Mouse (Mus musculus): ENCODE results near the gene Fam243. TPM values are rescaled to one million over a fixed set of nuclear protein-coding genes. Genes with fewer than 3 reads are reported as not detected.

Fam243 gene
- polyA plus RNA-seq, 1 experiment: not detected

GRCm38 (mm10) chr16:92324309-92325061 is 3.2 kb upstream of the Fam243 start:
- Histone ChIP-seq H3K36me3 (replicated peaks; ENCODE audit: low read length) (no peaks in the 10 kb centered on the region), H3K4me3 (replicated peaks) (no peak overlapping the region), H3K4me1 (peaks cover 6% of the 10 kb centered on the region), H3K9me3 (no peaks in the 10 kb centered on the region), H3K27me3 (replicated peaks) (peaks cover 64% of the 10 kb centered on the region)
- TF ChIP-seq GATA1 (IDR thresholded peaks at IDR 0.05; ENCODE audit: borderline replicate concordance, low read length) (no peak), FLI1 (IDR thresholded peaks at IDR 0.05; ENCODE audit: low read length) (no peak)

- peaks cover 52% of the 10 kb centered on the region for H3K27me3 ChIP-seq (replicated peaks)
- peaks cover 11% of the 10 kb centered on the region for H3K4me1 ChIP-seq
- H3K9me3 ChIP-seq: peaks cover 14% of the 10 kb centered on the region
- H3K36me3 ChIP-seq (replicated peaks; ENCODE audit: low read length): peaks cover 21% of the 10 kb centered on the region
- H3K4me3 ChIP-seq (replicated peaks): no peak overlapping the region
- TF ChIP-seq GATA1 (IDR thresholded peaks at IDR 0.05; ENCODE audit: borderline replicate concordance, low read length): no peak
- TF ChIP-seq FLI1 (IDR thresholded peaks at IDR 0.05; ENCODE audit: low read length): no peak
Observed at GRCm38 (mm10) chr16:92320361-92320760, 880 bp downstream of the Fam243 start.

- Histone ChIP-seq H3K9me3 (peaks cover 14% of the 10 kb centered on the region), H3K27me3 (replicated peaks) (peaks cover 44% of the 10 kb centered on the region), H3K36me3 (replicated peaks; ENCODE audit: low read length) (peaks cover 21% of the 10 kb centered on the region), H3K4me3 (replicated peaks) (peak overlapping the region; percentile 42), H3K4me1 (peaks cover 13% of the 10 kb centered on the region)
- no peak for TF ChIP-seq GATA1 (IDR thresholded peaks at IDR 0.05; ENCODE audit: borderline replicate concordance, low read length)
- TF ChIP-seq FLI1 (IDR thresholded peaks at IDR 0.05; ENCODE audit: low read length): no peak
Observed at GRCm38 (mm10) chr16:92319353-92320109, 1.7 kb downstream of the Fam243 start.

DNA sequence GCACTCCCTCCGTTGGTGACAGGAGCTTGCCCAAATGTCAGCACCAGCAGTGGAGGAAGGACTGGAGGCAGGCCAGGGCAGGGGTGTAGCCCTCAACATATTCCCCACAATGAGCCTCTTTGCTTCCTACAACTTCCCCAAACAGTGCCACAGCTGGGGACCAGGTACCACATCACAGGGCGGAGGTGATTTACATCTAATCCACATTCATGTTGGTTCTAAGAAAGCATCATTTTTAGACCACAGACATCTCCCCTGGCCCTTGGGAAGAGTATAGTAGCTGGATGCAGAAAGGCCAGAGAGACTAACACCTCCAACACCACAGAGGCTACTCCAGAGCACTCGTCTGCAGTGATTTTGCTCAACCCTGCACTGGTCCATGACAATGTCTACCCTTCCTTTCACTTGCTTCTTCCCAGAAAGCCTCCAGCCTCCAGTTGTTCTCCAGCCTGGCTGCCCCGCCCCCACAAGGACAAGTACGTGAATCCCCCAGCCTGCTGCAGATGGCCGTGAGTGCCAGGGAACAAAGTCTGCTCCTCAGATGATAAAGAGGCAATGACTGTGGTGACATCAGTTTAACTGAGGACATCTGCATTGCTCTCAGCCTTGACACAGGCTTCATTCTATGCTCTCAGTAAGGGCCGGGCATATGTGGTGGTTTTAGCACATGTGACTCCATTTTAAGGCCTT is 5.0 kb downstream of the Fam243 start:
- H3K36me3 ChIP-seq (replicated peaks; ENCODE audit: low read length): peaks cover 50% of the 10 kb centered on the region
- peaks cover 34% of the 10 kb centered on the region for H3K4me1 ChIP-seq
- TF ChIP-seq GATA1 (IDR thresholded peaks at IDR 0.05; ENCODE audit: borderline replicate concordance, low read length) (no peak), FLI1 (IDR thresholded peaks at IDR 0.05; ENCODE audit: low read length) (no peak)
- peaks cover 26% of the 10 kb centered on the region for H3K27me3 ChIP-seq (replicated peaks)
- H3K4me3 ChIP-seq (replicated peaks): no peak overlapping the region
- peaks cover 14% of the 10 kb centered on the region for H3K9me3 ChIP-seq

DNA sequence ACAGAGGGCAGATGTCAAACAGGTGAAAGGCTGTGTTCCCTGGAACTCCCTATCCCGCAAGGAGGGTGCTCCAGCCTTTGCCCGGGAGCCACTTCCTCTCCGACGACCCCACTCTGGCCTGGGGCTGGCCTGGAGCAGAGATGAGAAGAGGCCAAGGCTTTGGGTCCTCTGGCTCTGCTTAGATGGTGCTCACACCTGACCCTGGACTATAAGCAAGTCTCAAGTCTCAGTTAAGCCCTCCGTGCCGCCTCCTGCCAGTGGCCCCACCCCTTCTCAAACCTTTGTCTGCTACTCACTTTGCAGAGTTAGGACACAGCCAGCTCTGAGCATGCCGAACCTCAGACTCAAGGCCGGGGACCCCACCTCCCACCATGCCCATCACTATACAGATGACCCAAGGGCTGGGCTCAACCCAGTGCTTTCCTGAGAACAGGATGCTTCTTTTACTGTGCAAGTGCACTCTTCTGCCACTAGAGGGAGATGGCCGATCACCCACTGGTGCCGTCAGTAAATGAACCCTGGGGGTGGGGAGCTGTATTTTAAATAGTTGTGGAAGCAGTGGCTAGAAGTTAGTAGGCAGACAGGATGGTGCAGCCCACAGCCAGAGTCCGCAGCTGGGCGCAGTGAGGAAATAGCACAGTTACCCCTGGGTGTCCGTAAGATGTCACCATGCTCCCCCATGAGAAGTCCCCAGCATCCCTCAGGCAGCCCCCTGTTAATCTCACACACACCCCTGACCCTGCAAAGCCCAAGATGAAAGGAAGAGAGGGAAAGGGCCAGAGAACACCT is 7.1 kb downstream of the Fam243 start:
- peak overlapping the region; percentile 48 for H3K4me3 ChIP-seq (replicated peaks)
- TF ChIP-seq GATA1 (IDR thresholded peaks at IDR 0.05; ENCODE audit: borderline replicate concordance, low read length) (no peak), FLI1 (IDR thresholded peaks at IDR 0.05; ENCODE audit: low read length) (no peak)
- peaks cover 70% of the 10 kb centered on the region for H3K36me3 ChIP-seq (replicated peaks; ENCODE audit: low read length)
- H3K27me3 ChIP-seq (replicated peaks): peaks cover 21% of the 10 kb centered on the region
- H3K9me3 ChIP-seq: peaks cover 14% of the 10 kb centered on the region
- peaks cover 30% of the 10 kb centered on the region for H3K4me1 ChIP-seq

- Histone ChIP-seq H3K4me3 (replicated peaks) (no peak overlapping the region), H3K36me3 (replicated peaks; ENCODE audit: low read length) (peaks cover 90% of the 10 kb centered on the region)
- no peak for TF ChIP-seq FLI1 (IDR thresholded peaks at IDR 0.05; ENCODE audit: low read length)
- TF ChIP-seq GATA1 (IDR thresholded peaks at IDR 0.05; ENCODE audit: borderline replicate concordance, low read length): no peak
Observed at GRCm38 (mm10) chr16:92309126-92309525, 12.1 kb downstream of the Fam243 start.

DNA sequence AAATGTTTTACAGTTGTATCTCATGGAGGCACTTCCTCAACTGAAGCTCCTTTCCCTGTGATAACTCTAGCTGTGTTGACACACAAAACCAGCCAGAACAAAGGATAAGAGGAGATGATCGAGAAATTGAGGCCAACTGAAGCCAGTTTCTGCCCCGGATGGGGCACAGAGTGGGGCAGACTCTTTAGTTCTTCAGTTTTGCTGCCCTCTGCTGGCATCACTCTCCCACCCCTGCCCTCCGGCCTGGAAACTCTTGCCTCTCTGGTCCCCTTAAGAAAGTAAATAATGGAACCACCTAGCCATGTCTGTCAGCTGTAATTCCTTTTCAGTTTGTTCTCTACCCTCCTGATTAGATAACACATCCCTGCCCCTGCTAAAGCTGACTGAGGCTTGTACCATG is 13.3 kb downstream of the Fam243 start:
- TF ChIP-seq FLI1 (IDR thresholded peaks at IDR 0.05; ENCODE audit: low read length): no peak
- TF ChIP-seq GATA1 (IDR thresholded peaks at IDR 0.05; ENCODE audit: borderline replicate concordance, low read length): no peak
- Histone ChIP-seq H3K36me3 (replicated peaks; ENCODE audit: low read length) (peaks cover 79% of the 10 kb centered on the region), H3K27me3 (replicated peaks) (no peaks in the 10 kb centered on the region), H3K9me3 (no peaks in the 10 kb centered on the region), H3K4me3 (replicated peaks) (no peak overlapping the region), H3K4me1 (peaks cover 52% of the 10 kb centered on the region)

More at GRCm38 (mm10) chr16:92309126-92309525, 12.1 kb downstream of the Fam243 start:
- Histone ChIP-seq H3K9me3 (no peaks in the 10 kb centered on the region), H3K4me1 (peaks cover 47% of the 10 kb centered on the region), H3K27me3 (replicated peaks) (no peaks in the 10 kb centered on the region)

DNA sequence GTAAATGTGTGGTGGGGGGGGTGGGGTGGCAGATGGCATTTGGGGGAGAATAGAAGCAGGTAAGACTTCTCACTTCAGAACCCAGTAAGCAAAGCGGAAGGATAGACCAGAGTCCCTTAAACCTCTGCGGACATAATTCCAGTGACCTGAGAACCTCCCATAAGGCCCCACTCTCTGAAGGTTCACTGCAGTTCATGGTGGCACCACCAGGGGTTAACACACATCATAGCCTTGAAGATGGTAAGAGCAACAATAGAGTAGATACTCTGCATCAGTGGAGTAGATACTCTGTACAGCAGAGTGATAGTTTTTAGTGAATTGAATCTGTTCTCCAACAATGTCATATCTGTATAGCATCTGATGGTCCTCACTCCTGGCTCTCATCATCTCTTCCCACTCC is 15.7 kb downstream of the Fam243 start:
- H3K27me3 ChIP-seq (replicated peaks): no peaks in the 10 kb centered on the region
- no peak for TF ChIP-seq FLI1 (IDR thresholded peaks at IDR 0.05; ENCODE audit: low read length)
- no peak for TF ChIP-seq GATA1 (IDR thresholded peaks at IDR 0.05; ENCODE audit: borderline replicate concordance, low read length)

GRCm38 (mm10) chr16:92302506-92302905 is 18.7 kb downstream of the Fam243 start:
- H3K9me3 ChIP-seq: no peaks in the 10 kb centered on the region
- peaks cover 74% of the 10 kb centered on the region for H3K4me1 ChIP-seq
- H3K36me3 ChIP-seq (replicated peaks; ENCODE audit: low read length): peaks cover 27% of the 10 kb centered on the region
- no peak for TF ChIP-seq GATA1 (IDR thresholded peaks at IDR 0.05; ENCODE audit: borderline replicate concordance, low read length)
- no peak for TF ChIP-seq FLI1 (IDR thresholded peaks at IDR 0.05; ENCODE audit: low read length)
- peak overlapping the region; percentile 95 for H3K4me3 ChIP-seq (replicated peaks)
- H3K27me3 ChIP-seq (replicated peaks): no peaks in the 10 kb centered on the region

More for the DNA sequence above, 15.7 kb downstream of the Fam243 start:
- H3K36me3 ChIP-seq (replicated peaks; ENCODE audit: low read length): peaks cover 55% of the 10 kb centered on the region
- H3K9me3 ChIP-seq: no peaks in the 10 kb centered on the region
- peaks cover 51% of the 10 kb centered on the region for H3K4me1 ChIP-seq
- no peak overlapping the region for H3K4me3 ChIP-seq (replicated peaks)
